Mouse (Mus musculus) heart, adult 2 months (tissue): Measurements from ENCODE around the gene Sostdc1. TPM values are rescaled to one million over a fixed set of nuclear protein-coding genes. Genes with fewer than 3 reads are reported as not detected.

Source experiments
- DNase-seq, 2 experiments: peaks; one replicate each; pipeline ENCODE4 v3.0.0; 2021
- H3K27ac ChIP-seq: fragments of 200-600 bp; 2 replicates; pipeline ENCODE4 v1.8.1; 2022
- H3K27me3 ChIP-seq: fragments of 200-500 bp; 2 replicates; pipeline ENCODE4 v1.6.1; 2012; ENCODE audit warnings: mild to moderate bottlenecking, low read length, inconsistent platforms, mixed read lengths; ENCODE audit not compliant: control insufficient read depth, insufficient read depth
- H3K36me3 ChIP-seq: fragments of 200-500 bp; 2 replicates; pipeline ENCODE4 v1.6.1; 2012; ENCODE audit warnings: low read length, inconsistent platforms; ENCODE audit not compliant: control insufficient read depth, insufficient read depth
- H3K4me1 ChIP-seq: fragments of 200-500 bp; 2 replicates; pipeline ENCODE4 v1.6.1; 2011; ENCODE audit warnings: low read length; ENCODE audit not compliant: control insufficient read depth, insufficient read depth
- H3K4me3 ChIP-seq: fragments of 200-600 bp; 2 replicates; pipeline ENCODE4 v1.8.1; 2022
- H3K79me2 ChIP-seq: fragments of 200-500 bp; replicated peaks from 2 replicates; pipeline ENCODE4 v1.6.1; 2012; ENCODE audit warnings: mild to moderate bottlenecking, inconsistent platforms, low read length, moderate library complexity, mixed read lengths; ENCODE audit not compliant: control insufficient read depth, insufficient read depth
- H3K9ac ChIP-seq: fragments of 200-500 bp; 2 replicates; pipeline ENCODE4 v1.6.1; 2012; ENCODE audit warnings: low read depth, mild to moderate bottlenecking, control low read depth, inconsistent platforms, low read length, mixed read lengths
- CTCF ChIP-seq: fragments of 200-600 bp; IDR thresholded peaks from 2 replicates; pipeline ENCODE4 v1.8.1; 2022; ENCODE audit warnings: antibody characterized with exemption, mild to moderate bottlenecking, moderate library complexity
- EP300 ChIP-seq: fragments of 200-500 bp; IDR thresholded peaks from 2 replicates; pipeline ENCODE4 v1.6.1; 2011; ENCODE audit warnings: low read depth, low read length, control low read depth; ENCODE audit not compliant: insufficient read depth
- POLR2A ChIP-seq: fragments of 200-500 bp; IDR thresholded peaks from 2 replicates; pipeline ENCODE4 v1.6.1; 2011; ENCODE audit warnings: mild to moderate bottlenecking, low read depth, low read length, control low read depth; ENCODE audit not compliant: insufficient read depth
- WGBS: fragments of 180-500 bp; shearing (Covaris S2); methylation state at CpG from one replicate; pipeline ENCODE4 v1.1.7; 2018; 5-methylcytosine and 5-hydroxymethylcytosine counted together
- intact Hi-C: fragments of 180-260 bp; cut with DNase I; formaldehyde crosslinking; loops from one replicate; pipeline ENCODE4 v1.15.1; 2025
- polyA plus RNA-seq: library from polyadenylated mRNA; depleted of rRNA; stranded (reverse); fragments of >200 nt; gene quantifications from 2 replicates; pipeline ENCODE4 v1.2.3, GENCODE M21; 2012
- total RNA-seq, 2 experiments: library from RNA; stranded (reverse); gene quantifications; 2 replicates each; pipeline ENCODE4 v1.2.3; 2021

Gene Sostdc1
- total and polyA plus RNA-seq, 3 experiments = 0.27 to 0.49 (median 0.31) TPM

GRCm38 (mm10) chr12:36302326-36302725 is 11.6 kb upstream of the Sostdc1 start:
- H3K4me1 ChIP-seq = no peaks in the 10 kb centered on the region
- H3K27me3 ChIP-seq = no peaks in the 10 kb centered on the region
- intact Hi-C loops = no loop called here
- no peak for TF ChIP-seq POLR2A
- TF ChIP-seq EP300 = no peak
- TF ChIP-seq CTCF = no peak
- no peak for DNase-seq
- H3K4me3 ChIP-seq = no peak overlapping the region
- H3K27ac ChIP-seq = no peak overlapping the region
- H3K36me3 ChIP-seq = no peaks in the 10 kb centered on the region
- 83% methylated on average over 12 of the region's 12 CpGs for WGBS
- H3K9ac ChIP-seq = no peak overlapping the region
- H3K79me2 ChIP-seq = no peaks in the 10 kb centered on the region

- no peak overlapping the region for H3K4me3 ChIP-seq
- TF ChIP-seq CTCF = no peak
- no peak for TF ChIP-seq EP300
- no peak for TF ChIP-seq POLR2A
- H3K27ac ChIP-seq = no peak overlapping the region
- no peaks in the 10 kb centered on the region for H3K36me3 ChIP-seq
- H3K27me3 ChIP-seq = no peaks in the 10 kb centered on the region
- H3K9ac ChIP-seq = no peak overlapping the region
- intact Hi-C loops = no loop called here
- DNase-seq = no peak
- no peaks in the 10 kb centered on the region for H3K4me1 ChIP-seq
- 68% methylated on average over 8 of the region's 8 CpGs for WGBS
- H3K79me2 ChIP-seq = no peaks in the 10 kb centered on the region
Observed at GRCm38 (mm10) chr12:36302905-36303642, 10.9 kb upstream of the Sostdc1 start.

- intact Hi-C loops = no loop called here
- no peaks in the 10 kb centered on the region for H3K27me3 ChIP-seq
- no peak for TF ChIP-seq CTCF
- no peak for TF ChIP-seq EP300
- no peak for TF ChIP-seq POLR2A
- H3K4me1 ChIP-seq = no peaks in the 10 kb centered on the region
- no peak overlapping the region for H3K4me3 ChIP-seq
- 72% methylated on average over 6 of the region's 6 CpGs for WGBS
- no peak for DNase-seq
- no peaks in the 10 kb centered on the region for H3K36me3 ChIP-seq
- H3K79me2 ChIP-seq = no peaks in the 10 kb centered on the region
- no peak overlapping the region for H3K27ac ChIP-seq
- no peak overlapping the region for H3K9ac ChIP-seq
Observed at GRCm38 (mm10) chr12:36308737-36309420, 5.1 kb upstream of the Sostdc1 start.

GRCm38 (mm10) chr12:36313015-36313414 is 924 bp upstream of the Sostdc1 start:
- intact Hi-C loops = no loop called here
- H3K9ac ChIP-seq = no peak overlapping the region
- no peak for TF ChIP-seq CTCF
- TF ChIP-seq POLR2A = no peak
- TF ChIP-seq EP300 = no peak
- H3K27me3 ChIP-seq = 0 out of 2 replicates have a peak, but pooled peaks cover 1% of the 10 kb centered on the region
- H3K27ac ChIP-seq = no peak overlapping the region
- no peaks in the 10 kb centered on the region for H3K36me3 ChIP-seq
- 50% methylated on average over 2 of the region's 2 CpGs for WGBS
- no peak overlapping the region for H3K4me3 ChIP-seq
- no peak for DNase-seq
- H3K79me2 ChIP-seq = no peaks in the 10 kb centered on the region
- H3K4me1 ChIP-seq = no peaks in the 10 kb centered on the region

GRCm38 (mm10) chr12:36314446-36314845 is 507 bp downstream of the Sostdc1 start:
- Histone ChIP-seq H3K9ac (no peak overlapping the region), H3K27me3 (0 out of 2 replicates have a peak, but pooled peaks cover 1% of the 10 kb centered on the region), H3K79me2 (no peaks in the 10 kb centered on the region), H3K4me3 (no peak overlapping the region), H3K4me1 (no peaks in the 10 kb centered on the region), H3K27ac (no peak overlapping the region), H3K36me3 (no peaks in the 10 kb centered on the region)
- WGBS = 76% methylated on average over 7 of the region's 7 CpGs
- TF ChIP-seq CTCF (no peak), POLR2A (no peak), EP300 (no peak)
- intact Hi-C loops = no loop called here
- DNase-seq = no peak

- no peak overlapping the region for H3K9ac ChIP-seq
- no peaks in the 10 kb centered on the region for H3K79me2 ChIP-seq
- no peak for TF ChIP-seq POLR2A
- TF ChIP-seq CTCF = no peak
- no peak for TF ChIP-seq EP300
- intact Hi-C loops = loop anchor here (5.0 kb wide), 1 partner anchor 37 kb away; no protein-coding TSS in a partner anchor
- H3K4me1 ChIP-seq = no peaks in the 10 kb centered on the region
- no peak overlapping the region for H3K27ac ChIP-seq
- 0 out of 2 replicates have a peak, but pooled peaks cover 1% of the 10 kb centered on the region for H3K27me3 ChIP-seq
- 83% methylated on average over 3 of the region's 3 CpGs for WGBS
- DNase-seq = no peak
- no peaks in the 10 kb centered on the region for H3K36me3 ChIP-seq
- H3K4me3 ChIP-seq = no peak overlapping the region
Observed at GRCm38 (mm10) chr12:36315527-36315926, 1.6 kb downstream of the Sostdc1 start.
